Mouse (Mus musculus) stomach, embryonic 16.5 days (tissue): ENCODE results near the gene Eef2kmt. TPM values are rescaled to one million over a fixed set of nuclear protein-coding genes. Genes with fewer than 3 reads are reported as not detected.
A peak's percentile ranks its signal among the peaks of the same experiment; 100 is the strongest.

Experiments used
- ATAC-seq: fragments of 200-750 bp; cut with Nextera tagmentation; 2 replicates; pipeline ENCODE4 v1.8.0; 2017; ENCODE audit warnings: moderate number of reproducible peaks, moderate TSS enrichment; ENCODE audit not compliant: insufficient read depth, low FRiP score
- H3K27ac ChIP-seq: fragments of 300-500 bp; sonication (generic); 2 replicates; pipeline ENCODE4 v1.5.1; 2014; ENCODE audit warnings: low read length
- H3K27me3 ChIP-seq: fragments of 300-500 bp; sonication (generic); 2 replicates; pipeline ENCODE4 v1.6.1; 2014; ENCODE audit warnings: low read length, control low read depth, mixed read lengths; ENCODE audit not compliant: control insufficient read depth, insufficient read depth
- H3K36me3 ChIP-seq: fragments of 300-500 bp; sonication (generic); 2 replicates; pipeline ENCODE4 v1.6.1; 2014; ENCODE audit warnings: low read length; ENCODE audit not compliant: control insufficient read depth, insufficient read depth
- H3K4me1 ChIP-seq: fragments of 300-500 bp; sonication (generic); 2 replicates; pipeline ENCODE4 v1.6.1; 2014; ENCODE audit warnings: low read length, control low read depth, mixed read lengths; ENCODE audit not compliant: control insufficient read depth, insufficient read depth
- H3K4me2 ChIP-seq: fragments of 300-500 bp; sonication (generic); 2 replicates; pipeline ENCODE4 v1.6.1; 2014; ENCODE audit warnings: low read depth, low read length, mixed read lengths
- H3K4me3 ChIP-seq: fragments of 300-500 bp; sonication (generic); replicated peaks from 2 replicates; pipeline ENCODE4 v1.5.1; 2014; ENCODE audit warnings: mild to moderate bottlenecking, low read length
- H3K9ac ChIP-seq: fragments of 300-500 bp; sonication (generic); 2 replicates; pipeline ENCODE4 v1.6.1; 2014; ENCODE audit warnings: low read length
- H3K9me3 ChIP-seq: fragments of 300-500 bp; sonication (generic); replicated peaks from 2 replicates; pipeline ENCODE4 v1.6.1; 2016; ENCODE audit warnings: low read length, control low read depth; ENCODE audit not compliant: control insufficient read depth
- WGBS: fragments of 180-500 bp; shearing (Covaris S2); extraction: QIAGEN DNeasy Blood & Tissue Kit; methylation state at CpG from one replicate; pipeline ENCODE4 v1.1.7; 2014; 5-methylcytosine and 5-hydroxymethylcytosine counted together
- polyA plus RNA-seq: library from polyadenylated mRNA; unstranded; fragments of >200 nt; fragmentation: Nextera tagmentation; extraction: Ambion mirVana; gene quantifications from 2 replicates; pipeline ENCODE4 v1.2.1, GENCODE M21; 2015

The Eef2kmt gene
- 32.4 and 35.1 TPM in 2 replicates for polyA plus RNA-seq

GRCm38 (mm10) chr16:5255779-5256496 is at the start of gene Eef2kmt:
Eef2kmt (minus strand) TSS chr16:5255983.
- Histone ChIP-seq H3K4me1 (peaks cover 12% of the 10 kb centered on the region), H3K36me3 (no peaks in the 10 kb centered on the region), H3K4me3 (peak within 1 kb of the TSS; percentile 78), H3K27me3 (no peaks in the 10 kb centered on the region), H3K9ac (peak within 1 kb of the TSS; percentile 87), H3K4me2 (peak within 1 kb of the TSS; percentile 65), H3K27ac (peak within 1 kb of the TSS; percentile 64), H3K9me3 (no peaks in the 10 kb centered on the region)
- ATAC-seq: peak; percentile 98
- WGBS: 1% methylated on average over 57 of the region's 57 CpGs

- no peaks in the 10 kb centered on the region for H3K9me3 ChIP-seq
- no peak for ATAC-seq
- WGBS: 68% methylated on average over 5 of the region's 5 CpGs
These were observed 39.5 kb upstream of the Eef2kmt start for GRCm38 (mm10) chr16:5295238-5295637.

GRCm38 (mm10) chr16:5285376-5285775 is 29.6 kb upstream of the Eef2kmt start:
- H3K27ac ChIP-seq: no peak overlapping the region
- ATAC-seq: no peak
- no peaks in the 10 kb centered on the region for H3K4me1 ChIP-seq
- H3K4me3 ChIP-seq: no peak overlapping the region
- no peaks in the 10 kb centered on the region for H3K36me3 ChIP-seq
- no peak overlapping the region for H3K4me2 ChIP-seq
- H3K9ac ChIP-seq: no peak overlapping the region
- WGBS: 58% methylated on average over 3 of the region's 3 CpGs
- H3K9me3 ChIP-seq: no peaks in the 10 kb centered on the region
- no peaks in the 10 kb centered on the region for H3K27me3 ChIP-seq

More at GRCm38 (mm10) chr16:5295238-5295637, 39.5 kb upstream of the Eef2kmt start:
- Histone ChIP-seq H3K27ac (no peak overlapping the region), H3K36me3 (no peaks in the 10 kb centered on the region), H3K4me3 (no peak overlapping the region), H3K9ac (no peak overlapping the region), H3K27me3 (no peaks in the 10 kb centered on the region), H3K4me2 (no peak overlapping the region), H3K4me1 (no peaks in the 10 kb centered on the region)

- Histone ChIP-seq H3K4me2 (no peak overlapping the region), H3K36me3 (no peaks in the 10 kb centered on the region), H3K27me3 (no peaks in the 10 kb centered on the region), H3K27ac (no peak overlapping the region), H3K4me1 (no peaks in the 10 kb centered on the region), H3K4me3 (no peak overlapping the region), H3K9ac (no peak overlapping the region), H3K9me3 (no peaks in the 10 kb centered on the region)
- WGBS: 83% methylated on average over 9 of the region's 9 CpGs
- no peak for ATAC-seq
These were observed 26.9 kb upstream of the Eef2kmt start for GRCm38 (mm10) chr16:5282686-5283085.

GRCm38 (mm10) chr16:5279571-5280222 is 23.9 kb upstream of the Eef2kmt start:
- WGBS: 85% methylated on average over 5 of the region's 5 CpGs
- Histone ChIP-seq H3K27ac (no peak overlapping the region), H3K4me2 (no peak overlapping the region), H3K36me3 (no peaks in the 10 kb centered on the region), H3K9me3 (no peaks in the 10 kb centered on the region), H3K27me3 (no peaks in the 10 kb centered on the region), H3K9ac (no peak overlapping the region), H3K4me1 (no peaks in the 10 kb centered on the region), H3K4me3 (no peak overlapping the region)
- ATAC-seq: no peak

GRCm38 (mm10) chr16:5272371-5272770 is 16.6 kb upstream of the Eef2kmt start:
- Histone ChIP-seq H3K4me2 (no peak overlapping the region), H3K4me1 (no peaks in the 10 kb centered on the region), H3K9me3 (no peaks in the 10 kb centered on the region), H3K36me3 (no peaks in the 10 kb centered on the region), H3K9ac (no peak overlapping the region), H3K27me3 (no peaks in the 10 kb centered on the region), H3K4me3 (no peak overlapping the region), H3K27ac (no peak overlapping the region)
- 78% methylated on average over 3 of the region's 3 CpGs for WGBS
- ATAC-seq: no peak

- H3K27me3 ChIP-seq: no peaks in the 10 kb centered on the region
- H3K27ac ChIP-seq: no peak overlapping the region
- H3K4me3 ChIP-seq: no peak overlapping the region
- peak; percentile 40 for ATAC-seq
- H3K9me3 ChIP-seq: no peaks in the 10 kb centered on the region
- H3K4me1 ChIP-seq: no peaks in the 10 kb centered on the region
- no peaks in the 10 kb centered on the region for H3K36me3 ChIP-seq
- no peak overlapping the region for H3K9ac ChIP-seq
- H3K4me2 ChIP-seq: no peak overlapping the region
- WGBS: 72% methylated on average over 4 of the region's 4 CpGs
These were observed 15.7 kb upstream of the Eef2kmt start for GRCm38 (mm10) chr16:5271411-5272035.

GRCm38 (mm10) chr16:5263926-5264325 is 8.1 kb upstream of the Eef2kmt start:
- no peak overlapping the region for H3K27ac ChIP-seq
- H3K4me2 ChIP-seq: no peak overlapping the region
- no peak overlapping the region for H3K4me3 ChIP-seq
- 80% methylated on average over 7 of the region's 7 CpGs for WGBS
- H3K4me1 ChIP-seq: no peaks in the 10 kb centered on the region
- H3K27me3 ChIP-seq: no peaks in the 10 kb centered on the region
- H3K9me3 ChIP-seq: no peaks in the 10 kb centered on the region
- no peak overlapping the region for H3K9ac ChIP-seq
- H3K36me3 ChIP-seq: no peaks in the 10 kb centered on the region
- ATAC-seq: no peak

GRCm38 (mm10) chr16:5263156-5263555 is 7.4 kb upstream of the Eef2kmt start:
- no peak for ATAC-seq
- 61% methylated on average over 8 of the region's 8 CpGs for WGBS

More at GRCm38 (mm10) chr16:5263156-5263555, 7.4 kb upstream of the Eef2kmt start:
- no peaks in the 10 kb centered on the region for H3K27me3 ChIP-seq
- no peaks in the 10 kb centered on the region for H3K4me1 ChIP-seq
- H3K9ac ChIP-seq: no peak overlapping the region
- H3K36me3 ChIP-seq: no peaks in the 10 kb centered on the region
- H3K4me3 ChIP-seq: no peak overlapping the region
- H3K4me2 ChIP-seq: no peak overlapping the region
- no peak overlapping the region for H3K27ac ChIP-seq
- H3K9me3 ChIP-seq: no peaks in the 10 kb centered on the region
